Mouse (Mus musculus): Measurements from ENCODE around the gene Carns1.

Carns1 gene

DNA sequence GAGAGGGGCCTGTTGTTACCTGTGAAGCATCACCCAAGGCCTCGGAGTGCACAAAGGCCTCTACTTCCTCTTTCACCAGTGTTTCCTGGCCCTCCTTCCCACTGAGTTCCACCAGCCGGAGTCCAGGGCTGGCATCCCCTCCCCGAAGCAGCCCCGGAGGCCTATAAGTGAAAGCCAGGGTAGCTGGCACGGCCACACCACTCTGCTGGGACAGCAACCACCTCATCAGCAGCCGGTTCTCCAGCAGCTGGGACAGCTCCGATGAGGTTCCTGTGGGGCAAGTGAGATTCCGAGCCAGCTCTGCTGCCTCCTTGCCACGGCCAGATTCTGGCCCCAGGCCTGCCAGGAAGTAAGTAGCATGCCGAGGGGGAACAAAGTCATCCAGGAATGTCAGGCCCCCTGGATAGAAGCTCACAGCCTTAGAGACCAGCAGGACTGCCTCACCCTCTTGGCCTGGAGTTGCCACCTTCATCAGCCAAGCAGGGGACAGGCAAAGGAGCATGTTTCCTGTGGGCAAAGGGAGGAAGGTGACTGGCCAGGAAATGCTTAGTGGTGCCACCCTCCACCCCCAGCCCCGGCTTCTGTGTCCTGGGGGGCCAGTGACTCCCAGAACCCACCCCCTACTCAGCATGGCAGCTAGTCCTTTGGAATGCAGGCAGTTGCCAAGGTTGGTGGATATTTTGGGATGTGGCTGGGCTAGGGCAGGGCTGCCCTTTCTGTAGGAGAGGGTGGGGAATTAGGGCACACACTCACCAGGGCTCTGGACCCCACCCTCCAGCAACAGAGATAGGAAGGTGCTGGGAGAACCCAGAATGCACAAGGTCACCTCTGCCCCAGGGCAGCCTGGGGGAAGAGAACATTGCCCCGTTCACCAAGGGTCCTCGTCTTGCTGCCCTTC lies 3.6 kb downstream of the Carns1 start:
- no peak for DNase-seq (ENCODE audit: low spot score)

DNA sequence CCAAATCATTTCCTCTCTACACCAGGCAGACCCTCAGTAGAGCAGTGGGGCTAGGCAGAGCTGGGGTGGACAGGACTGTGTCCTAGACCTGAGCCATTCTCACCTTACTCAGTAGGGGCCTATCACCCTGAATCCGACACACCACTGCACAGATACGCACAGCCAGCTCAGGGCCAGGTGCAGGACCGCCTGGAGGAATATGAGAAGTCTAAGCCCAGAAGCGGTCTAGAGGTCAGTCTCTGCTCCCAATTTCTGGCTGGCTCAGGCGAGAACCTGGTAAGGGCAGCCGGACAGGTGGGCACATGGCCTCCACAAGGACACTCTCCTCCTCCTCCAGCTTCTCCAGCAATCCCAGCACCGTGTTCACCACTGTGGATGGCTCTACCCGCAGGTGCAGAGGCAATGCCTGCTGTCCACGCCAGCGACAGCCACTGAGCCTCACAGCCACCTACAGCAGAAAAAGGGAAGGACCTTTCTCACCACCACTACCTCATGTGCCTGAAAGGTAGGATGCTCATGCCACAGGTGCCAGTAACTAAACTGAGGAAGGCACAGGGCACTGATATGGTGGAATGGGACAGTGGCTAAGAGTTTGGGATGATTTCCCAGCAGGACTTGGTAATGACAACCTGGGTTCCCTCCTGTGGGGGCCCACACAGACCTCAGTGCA lies 4.4 kb downstream of the Carns1 start:
- DNase-seq (ENCODE audit: low spot score) = no peak

DNA sequence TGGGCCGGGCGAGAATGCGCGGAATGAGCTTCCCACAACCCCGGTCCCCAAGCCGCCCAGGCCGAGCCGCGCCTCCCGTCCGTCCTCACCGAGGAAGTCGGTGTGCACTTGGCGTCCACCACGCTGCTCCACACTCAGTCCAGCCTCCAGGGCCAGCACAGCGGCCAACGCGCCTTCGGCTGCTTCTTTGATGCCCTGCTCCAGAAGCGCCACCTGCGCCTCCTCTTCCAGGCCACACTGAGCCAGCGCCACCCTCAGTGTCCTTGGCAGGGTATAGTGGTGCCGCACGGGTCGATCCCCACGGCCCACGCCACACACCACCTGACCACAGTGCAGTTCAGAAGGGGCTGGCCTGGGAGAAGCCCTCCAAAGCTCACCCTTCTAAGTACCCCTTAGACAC lies 5.5 kb downstream of the Carns1 start:
- no peak for DNase-seq (ENCODE audit: low spot score)

DNA sequence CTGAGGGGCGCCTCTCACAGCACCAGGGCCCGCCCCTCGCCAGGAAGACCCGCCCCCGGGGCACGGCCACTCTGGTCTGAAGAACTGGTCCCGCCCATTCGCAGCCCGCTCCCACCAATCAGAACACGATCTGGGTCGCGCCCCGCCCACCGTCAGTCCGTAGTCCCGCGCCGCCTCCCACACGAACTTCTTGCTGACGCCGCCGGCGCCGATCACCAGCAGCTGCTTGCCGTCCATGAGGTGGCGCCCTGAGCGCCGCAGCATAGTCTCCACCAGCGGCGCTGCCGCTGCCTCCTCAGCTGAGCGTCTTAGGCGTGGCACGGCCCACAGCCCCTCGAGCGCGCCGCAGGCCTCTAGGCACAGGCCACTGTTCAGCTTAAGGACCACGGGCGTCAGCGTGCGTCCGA lies 5.9 kb downstream of the Carns1 start:
- peak; percentile 99 for DNase-seq (ENCODE audit: low spot score)

DNA sequence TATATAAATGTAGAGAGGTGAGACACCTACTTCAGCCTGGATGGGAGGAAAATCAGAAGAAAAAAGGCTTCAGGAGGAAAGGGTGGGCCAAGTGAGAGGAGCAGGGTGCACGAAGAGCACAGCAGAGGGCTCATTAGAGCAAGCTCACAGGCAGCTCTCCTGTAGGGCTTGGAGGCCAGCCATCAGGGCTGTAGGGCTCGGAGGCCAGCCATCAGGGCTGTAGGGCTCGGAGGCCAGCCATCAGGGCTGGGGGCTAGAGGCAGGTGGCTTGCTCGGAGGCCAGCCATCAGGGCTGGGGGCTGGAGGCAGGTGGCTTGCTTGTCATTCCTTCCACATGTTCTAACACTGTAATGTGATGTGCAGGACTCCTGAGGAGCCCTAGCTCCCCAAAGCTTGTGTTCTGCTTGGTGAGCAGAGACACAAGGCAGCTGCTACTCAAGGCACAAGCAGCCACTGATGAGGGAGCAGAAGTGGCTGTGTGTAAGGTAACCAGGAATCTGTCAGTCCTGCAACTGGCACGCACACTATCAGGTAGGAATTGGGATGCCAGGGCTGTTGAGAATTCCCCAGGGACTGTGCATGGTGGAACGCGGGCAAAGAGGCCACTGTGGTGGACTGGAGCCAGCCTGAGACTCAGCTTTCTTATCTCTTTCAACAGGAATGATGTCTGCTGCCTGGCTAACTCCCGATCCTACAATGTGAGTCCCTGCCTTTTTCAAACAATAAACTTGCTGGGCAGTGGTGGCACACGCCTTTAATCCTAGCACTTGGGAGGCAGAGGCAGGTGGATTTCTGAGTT lies 8.4 kb downstream of the Carns1 start:
- DNase-seq (ENCODE audit: low spot score) = no peak

DNA sequence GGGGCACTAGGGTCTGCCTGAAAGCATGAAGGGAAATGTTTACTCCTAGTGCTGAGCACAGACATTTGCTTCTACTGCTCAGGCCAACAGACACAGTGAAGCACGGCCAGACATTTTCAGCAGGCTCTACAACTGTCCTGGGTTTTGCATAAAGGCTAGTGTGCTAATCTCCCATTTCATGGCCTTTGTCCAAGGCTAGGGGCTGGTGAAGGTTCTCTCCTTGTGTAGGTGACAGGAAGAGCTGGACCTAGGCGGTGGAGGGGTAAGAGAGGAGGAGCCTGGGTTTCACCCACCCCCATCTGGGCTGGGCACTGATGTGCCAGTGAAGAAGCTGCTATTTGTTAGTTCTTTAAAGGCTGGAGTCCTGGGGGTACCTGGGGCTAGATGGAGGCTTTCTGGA lies 10.6 kb downstream of the Carns1 start:
- DNase-seq (ENCODE audit: low spot score) = no peak

DNA sequence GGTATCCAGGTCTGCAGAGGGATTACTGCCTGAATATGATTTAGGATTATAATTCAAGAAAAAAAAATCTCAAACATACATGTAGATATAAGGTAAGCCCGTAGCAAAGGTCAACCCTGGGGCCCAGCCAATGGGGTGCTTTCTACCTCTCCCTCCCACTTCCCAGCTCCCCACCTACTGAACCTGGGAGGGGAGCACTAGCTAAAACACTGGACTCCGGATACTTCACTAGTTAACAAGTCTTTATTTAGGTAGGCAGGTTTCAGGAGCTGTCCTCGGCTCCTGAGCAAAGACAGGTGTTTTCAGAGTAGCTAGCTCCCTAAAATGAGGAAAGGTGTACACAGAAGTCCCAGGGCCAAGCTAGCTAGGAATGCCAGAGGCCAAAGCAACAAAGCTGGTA lies 11.2 kb downstream of the Carns1 start:
- no peak for DNase-seq (ENCODE audit: low spot score)

DNA sequence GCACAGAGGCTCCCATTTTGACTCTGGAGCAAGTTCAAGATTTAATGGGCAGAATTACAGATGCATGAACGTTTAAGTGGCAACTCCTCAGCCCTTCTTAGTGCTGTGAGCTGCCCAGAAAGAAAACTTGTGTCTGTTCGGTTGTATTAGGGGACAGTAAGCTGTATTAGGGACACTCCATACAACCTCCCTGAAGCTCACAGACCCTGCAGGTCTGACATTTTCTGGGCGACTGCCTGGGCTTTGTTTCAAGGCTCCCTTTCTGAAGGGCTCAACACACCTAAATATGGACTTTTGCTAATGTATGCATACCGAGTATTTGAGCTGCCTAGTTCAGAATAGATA lies 11.8 kb downstream of the Carns1 start:
- DNase-seq (ENCODE audit: low spot score) = no peak

DNA sequence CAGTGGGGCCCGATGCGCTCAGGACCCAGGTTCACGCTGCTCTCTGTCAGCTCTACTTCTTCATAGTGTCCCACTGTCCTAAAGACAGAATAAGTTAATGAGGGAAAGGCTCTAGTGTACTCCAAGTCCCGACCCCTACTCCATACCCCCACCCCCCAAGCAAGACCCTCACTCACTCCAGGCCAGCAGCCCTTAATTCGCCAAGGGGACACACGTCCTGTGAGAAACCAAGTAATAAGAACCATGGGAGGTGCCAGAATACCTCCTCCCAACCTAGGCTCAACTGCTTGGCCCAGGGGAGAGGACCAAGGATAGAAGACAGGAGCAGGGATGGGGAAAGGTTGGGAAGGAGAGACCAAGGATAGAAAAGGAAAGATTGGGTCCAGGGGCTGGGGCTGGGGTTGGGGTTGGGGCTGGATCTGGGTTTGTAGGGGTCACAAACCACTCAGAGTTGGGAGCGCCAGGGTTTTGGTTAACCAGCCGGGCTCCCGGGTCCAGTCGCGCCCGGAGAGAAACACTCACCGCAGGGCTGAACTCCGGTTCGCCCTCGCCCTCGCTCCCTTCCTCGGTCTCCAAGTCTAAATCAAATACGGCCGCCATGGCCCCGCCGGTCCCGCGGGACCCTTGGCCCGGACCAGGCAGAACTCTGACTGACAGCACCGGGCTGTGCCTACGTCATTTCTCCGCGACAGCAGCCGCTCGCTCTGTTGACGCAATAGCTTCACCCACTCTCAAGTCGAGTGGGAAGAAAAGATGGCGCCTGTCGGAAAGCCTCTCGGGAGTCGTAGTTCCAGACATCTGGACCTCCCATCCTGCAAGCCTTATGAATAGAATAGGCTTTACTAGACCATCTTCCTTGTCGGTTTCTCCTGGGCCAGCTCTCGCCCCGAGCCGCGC lies 12.4 kb downstream of the Carns1 start, which contains the start of gene Rps6kb2:
Rps6kb2 (minus strand) TSS at position 709 of the 897 bp plus-strand sequence.
- peak; percentile 98 for DNase-seq (ENCODE audit: low spot score)

DNA sequence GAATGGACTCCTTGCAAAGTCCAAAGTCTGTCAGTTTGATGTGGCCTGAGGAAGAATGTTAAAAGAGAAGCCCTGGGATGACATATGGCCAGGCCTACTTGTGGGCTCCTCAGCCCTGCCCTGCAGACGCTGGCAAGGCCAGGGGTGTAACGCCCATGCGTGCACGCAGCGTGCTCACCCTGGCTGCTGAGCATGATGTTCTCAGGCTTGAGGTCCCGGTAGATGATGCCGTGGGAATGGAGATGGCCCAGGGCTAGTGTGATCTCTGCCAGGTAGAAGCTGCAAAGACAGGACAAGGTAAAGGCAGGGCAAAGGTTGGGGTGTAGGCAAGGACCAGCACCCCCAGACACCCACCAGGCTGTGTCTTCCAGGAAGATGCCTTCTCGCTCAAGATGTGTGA lies 16.2 kb downstream of the Carns1 start:
- DNase-seq (ENCODE audit: low spot score) = no peak

DNA sequence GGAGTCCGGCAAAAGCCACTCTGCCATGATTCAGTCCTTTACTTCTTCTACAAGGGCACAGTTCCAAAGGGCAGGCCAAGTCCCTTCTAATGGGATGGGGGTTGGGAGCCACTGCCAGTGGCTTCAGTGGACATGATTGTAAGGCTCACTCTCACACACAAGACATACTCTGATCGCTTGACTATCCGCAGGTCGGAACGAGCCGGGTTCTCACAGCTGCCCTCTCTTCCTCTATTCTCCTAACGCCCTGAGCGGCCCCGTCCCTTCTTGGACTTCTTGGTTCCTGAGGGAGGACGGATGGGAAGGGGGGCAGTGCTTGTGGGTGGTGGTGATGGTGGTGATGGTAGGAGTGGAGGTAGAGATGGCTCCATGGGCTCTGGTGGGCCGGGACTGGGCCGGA lies 18.5 kb downstream of the Carns1 start:
- no peak for DNase-seq (ENCODE audit: low spot score)

DNA sequence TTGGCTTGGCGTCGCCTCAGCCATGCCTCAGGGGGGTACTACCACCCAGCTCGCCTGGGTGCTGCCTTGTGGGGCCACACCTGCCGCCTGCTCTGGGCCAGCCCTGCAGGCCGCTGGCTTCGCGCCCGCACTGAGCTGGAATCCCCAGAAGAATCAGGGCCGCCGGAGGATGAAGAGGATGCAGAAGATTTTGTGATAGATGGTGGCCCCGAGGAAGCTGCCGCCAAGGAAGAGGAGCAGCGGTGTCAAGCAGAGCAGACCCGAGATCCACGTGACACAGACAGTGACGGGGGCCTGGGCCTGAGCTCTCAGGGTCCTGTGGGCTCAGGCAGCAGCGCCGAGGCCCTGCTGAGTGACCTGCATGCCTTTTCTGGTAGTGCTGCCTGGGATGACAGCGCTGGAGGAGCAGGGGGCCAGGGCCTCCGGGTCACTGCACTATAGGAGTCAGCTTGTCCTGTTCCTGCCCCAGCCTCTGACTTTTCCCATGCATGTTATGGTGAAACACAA lies 19.2 kb downstream of the Carns1 start:
- DNase-seq (ENCODE audit: low spot score) = no peak

DNA sequence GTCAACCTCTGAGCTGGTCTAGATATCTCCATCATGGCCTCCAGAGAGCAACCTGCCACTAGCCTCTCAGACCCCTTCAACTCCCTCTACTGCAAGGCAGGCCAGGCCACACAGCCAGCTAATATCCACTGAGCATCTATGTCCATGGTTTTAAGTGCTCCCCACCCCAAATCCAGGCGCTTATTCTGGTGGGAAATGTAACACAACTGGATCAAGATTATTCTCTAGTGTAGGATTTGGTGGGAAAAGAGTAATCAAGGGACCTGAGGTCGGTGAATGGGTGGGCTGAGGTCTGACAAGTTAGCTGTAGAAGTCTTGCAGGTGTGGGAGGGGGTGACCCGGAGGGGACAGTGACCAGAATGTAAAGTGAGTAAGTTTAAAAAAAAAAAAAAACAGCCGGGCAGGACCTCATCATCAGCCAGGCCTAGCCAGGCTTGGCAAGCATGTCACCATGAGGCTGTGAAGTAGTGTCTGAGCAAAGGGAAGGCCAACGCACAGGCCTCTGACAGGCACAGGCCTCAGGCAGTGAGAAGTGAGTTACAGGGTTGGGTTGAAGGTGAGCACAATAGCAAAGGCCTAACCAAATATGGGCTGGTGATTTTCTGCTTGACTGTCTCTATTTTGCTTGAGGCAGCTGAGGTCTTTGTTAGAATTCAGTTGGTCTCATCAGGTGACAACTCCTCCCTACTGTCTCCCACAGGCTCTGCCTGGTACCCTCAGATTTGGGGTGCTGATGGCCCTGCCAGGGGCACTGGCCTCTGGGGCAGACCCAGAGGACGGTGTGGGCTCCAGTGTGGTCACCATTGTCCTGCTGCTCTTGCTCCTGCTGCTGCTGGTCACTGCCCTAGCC lies 19.8 kb downstream of the Carns1 start:
- DNase-seq (ENCODE audit: low spot score) = no peak

DNA sequence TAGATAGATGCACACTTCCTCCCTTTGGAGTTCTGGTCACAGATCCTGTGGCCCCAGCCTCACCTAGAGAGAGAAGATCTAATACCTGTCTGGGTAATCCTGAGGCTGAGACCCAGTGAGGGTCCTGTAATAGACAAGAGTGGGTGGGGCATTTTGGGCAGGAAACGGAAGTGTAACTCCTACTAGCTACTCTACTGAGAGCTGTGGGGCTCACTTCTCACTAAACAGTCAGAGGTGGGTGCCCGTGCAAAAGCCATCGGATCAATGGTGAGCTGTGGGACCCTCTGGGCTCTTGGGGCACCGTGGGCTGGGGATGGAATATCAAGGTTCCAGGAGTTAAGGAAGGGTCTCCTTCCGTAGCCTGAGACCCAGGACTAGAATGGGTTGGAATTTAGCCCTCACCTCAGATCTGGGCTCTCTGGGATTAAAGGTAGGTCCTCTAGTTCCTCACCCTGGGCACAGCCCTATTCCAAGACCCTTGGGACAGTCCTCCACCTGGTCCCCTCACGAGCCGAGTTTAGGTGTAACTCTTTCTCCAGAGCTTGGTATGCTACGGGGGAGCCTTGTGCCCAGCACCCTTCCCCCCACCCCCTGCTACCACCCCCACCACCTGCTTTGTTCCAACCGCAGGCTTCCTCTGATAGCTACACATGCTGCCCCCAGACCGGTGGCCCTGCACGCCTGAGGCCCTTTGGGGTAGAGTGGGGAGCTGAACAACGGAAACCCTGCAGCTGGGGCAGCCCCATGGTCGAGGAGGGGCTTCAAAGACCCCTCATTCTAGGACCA lies 20.6 kb downstream of the Carns1 start:
- DNase-seq (ENCODE audit: low spot score) = no peak

DNA sequence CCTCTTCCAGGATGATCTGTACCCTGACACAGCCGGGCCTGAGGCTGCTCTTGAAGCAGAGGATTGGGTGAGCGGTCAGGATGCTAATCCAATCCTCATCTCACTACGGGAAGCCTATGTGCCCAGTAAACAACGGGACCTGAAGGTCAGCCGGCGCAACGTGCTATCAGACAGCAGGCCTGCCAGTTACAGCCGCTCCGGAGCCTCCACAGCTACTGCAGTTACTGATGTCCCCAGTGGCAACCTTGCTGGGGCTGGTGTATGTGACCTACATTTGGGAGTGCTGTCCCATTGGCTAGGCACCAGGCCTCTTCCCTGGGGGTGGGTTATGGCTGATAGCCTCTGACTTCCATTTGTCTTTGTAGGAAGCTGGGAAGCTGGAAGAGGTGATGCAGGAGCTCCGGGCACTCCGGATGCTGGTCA lies 22.0 kb downstream of the Carns1 start, which contains the start of gene Ptprcap:
Ptprcap (plus strand) TSS at position 373 of the 423 bp plus-strand sequence.
- DNase-seq (ENCODE audit: low spot score) = no peak

DNA sequence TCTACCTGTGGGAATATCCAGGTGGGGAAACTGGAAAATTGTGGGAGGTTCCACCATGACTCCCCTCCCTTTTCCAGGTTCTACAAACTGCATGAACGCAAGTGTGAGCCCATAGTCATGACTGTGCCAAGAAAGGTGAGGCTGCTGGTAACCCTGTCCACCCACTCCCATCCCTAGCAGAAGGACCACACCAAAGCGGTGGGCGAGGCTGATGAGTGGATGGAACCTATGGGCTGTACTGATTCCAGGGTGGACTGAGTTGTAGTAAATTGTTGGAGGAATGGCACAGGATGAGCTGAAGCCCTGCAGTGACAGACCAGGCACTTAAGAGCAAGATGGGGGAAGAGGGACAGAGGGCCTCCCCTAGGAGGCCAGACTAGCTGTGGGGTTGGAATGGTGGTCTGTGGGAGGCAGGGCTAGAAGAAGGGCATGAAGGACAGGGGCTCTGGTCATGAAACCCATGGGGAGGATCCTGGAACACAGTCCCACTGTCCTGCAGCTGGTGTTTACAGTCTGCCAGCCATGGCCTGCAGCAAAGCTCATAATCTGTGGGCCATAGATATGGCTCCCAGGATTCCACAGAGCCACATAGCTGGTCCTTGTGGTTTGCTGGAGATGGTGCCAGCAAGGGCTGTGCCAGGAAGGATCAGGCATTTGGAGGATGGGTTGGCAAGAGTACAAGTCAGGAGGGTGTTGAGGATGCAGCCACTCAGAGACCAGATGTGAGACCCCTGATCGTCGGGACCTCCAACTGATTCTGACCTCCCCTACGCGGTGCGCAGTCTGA lies 22.6 kb downstream of the Carns1 start:
- no peak for DNase-seq (ENCODE audit: low spot score)

DNA sequence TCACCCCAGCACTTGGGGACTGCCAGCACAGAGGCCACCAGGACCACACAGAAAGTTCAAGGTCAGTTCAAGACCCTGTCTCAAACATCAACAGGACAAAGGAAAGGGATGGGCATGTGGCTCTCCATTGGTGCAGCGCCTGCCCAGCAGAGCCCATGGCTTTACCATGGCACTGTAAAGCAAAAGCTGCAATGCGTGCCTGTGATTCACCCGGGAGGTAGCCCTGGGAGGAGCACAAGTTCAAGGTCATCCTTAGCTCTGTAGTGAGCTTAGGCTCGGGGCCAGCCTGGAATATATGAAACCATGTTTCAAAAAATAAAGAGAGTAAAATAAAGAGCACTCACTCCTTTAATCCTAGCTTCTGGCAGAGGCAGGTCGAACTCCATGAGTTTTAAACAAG lies 23.4 kb downstream of the Carns1 start:
- DNase-seq (ENCODE audit: low spot score) = no peak

DNA sequence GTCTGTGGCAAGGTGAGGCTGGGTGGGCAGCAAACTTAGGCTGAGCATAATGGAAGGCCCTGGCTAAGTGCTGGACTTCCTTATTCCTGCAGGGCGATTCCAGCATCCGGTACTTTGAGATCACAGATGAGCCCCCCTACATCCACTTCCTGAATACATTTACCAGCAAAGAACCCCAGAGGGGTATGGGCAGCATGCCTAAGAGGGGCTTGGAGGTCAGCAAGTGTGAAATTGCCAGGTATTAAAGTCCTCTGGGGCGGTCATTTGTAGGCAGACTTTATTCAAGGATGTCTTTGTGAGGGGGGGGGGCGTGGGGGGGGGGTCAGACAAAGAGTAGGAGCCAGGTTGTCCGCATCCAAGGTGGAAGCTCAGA lies 23.8 kb downstream of the Carns1 start:
- no peak for DNase-seq (ENCODE audit: low spot score)
